Mouse (Mus musculus) urinary bladder, postnatal 25 days (tissue): ENCODE results near the gene Setd1a.
A peak's percentile ranks its signal among the peaks of the same experiment; 100 is the strongest.

Source experiments
- DNase-seq: peaks from one replicate; pipeline ENCODE4 v3.0.0; 2022; ENCODE audit warnings: low spot score

Gene Setd1a

DNA sequence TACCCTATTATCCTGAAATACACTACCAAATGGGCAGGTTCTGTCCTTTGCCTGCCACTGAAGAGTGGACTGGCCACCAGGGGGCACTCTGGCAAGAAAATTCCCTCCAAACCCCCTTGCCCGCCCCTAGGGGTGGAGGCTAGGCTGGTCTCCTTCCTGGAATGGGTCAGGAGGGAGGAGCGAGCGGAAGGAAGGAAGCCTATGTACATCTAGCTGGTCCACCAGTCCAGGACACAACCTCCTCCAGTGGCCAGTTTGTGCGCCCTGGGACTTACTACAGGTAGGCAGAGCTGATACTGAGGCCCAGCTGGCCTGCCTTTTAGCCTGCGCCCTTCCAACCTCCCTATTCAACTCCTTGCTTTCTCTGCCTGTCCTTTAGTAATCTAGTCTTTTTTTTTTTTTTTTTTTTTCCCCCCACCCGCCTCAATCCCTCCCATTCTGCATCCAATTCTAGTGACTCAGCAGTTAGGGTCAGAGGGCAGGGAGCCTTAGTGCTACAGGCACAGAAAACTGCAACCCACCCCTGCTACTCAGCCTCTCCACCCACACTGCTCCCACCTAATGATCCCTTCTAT lies 24.1 kb downstream of the Setd1a start, which contains the start of gene Hsd3b7:
TSS of gene Hsd3b7 (plus strand) at position 170 of the 575 bp plus-strand sequence.
- DNase-seq = peak; percentile 93

DNA sequence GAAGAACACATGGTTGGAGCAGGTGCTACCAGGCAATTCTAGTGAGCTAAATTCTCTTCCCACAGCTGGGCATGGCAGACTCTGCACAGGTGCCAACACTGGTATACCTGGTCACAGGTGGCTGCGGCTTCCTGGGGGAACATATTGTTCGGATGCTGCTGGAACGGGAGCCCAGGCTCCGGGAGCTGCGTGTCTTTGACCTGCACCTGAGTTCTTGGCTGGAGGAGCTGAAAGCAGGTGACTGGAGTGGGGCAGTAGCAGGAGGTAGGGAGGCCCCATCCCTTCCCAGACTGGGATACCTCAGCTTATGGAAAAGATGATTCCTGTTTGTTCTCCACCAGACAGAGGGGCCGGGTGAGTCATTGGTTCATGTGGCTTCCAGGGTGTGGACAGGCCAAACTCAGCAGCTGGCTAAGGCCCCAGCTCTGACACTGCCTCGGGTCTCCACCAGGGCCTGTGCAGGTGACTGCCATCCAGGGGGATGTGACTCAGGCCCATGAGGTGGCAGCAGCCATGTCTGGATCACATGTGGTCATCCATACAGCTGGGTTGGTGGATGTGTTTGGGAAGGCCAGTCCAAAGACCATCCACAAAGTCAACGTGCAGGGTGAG lies 24.6 kb downstream of the Setd1a start:
- DNase-seq = no peak

DNA sequence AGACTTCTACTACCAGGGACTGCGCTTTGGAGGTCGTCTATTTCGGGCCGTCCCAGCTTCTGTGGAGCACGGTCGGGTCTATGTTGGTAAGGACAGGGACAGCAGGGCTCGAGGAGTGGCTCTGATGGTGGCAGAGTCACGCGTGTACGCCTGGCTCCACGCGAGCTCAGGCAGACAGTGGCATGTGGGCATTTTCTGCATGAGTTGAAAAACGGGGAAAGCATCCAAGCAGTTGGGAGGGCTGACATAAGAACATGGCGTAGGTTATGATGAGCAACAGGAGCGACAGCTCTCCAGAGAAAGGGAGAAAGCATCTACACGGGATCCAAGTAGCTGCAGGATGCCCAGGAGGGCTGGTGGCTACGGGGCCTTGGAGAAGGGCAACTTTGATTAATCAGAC lies 25.8 kb downstream of the Setd1a start:
- no peak for DNase-seq

DNA sequence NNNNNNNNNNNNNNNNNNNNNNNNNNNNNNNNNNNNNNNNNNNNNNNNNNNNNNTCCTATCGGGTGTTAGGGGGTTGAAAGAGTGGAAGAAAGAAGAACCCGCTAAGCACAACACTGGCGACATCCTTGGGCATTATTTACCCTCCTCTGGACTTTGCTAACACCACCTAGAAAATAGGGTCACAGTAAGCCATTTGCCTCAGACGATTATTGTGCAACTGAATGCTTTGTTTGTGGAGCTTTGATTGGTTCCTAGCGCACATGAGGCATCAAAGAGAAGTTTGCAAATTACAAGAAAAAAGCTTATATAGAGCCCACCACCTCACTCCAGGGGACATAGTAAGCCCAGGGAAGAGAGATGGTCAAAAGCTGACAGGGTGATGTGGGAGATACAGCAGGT lies 32.4 kb downstream of the Setd1a start:
- DNase-seq = no peak

DNA sequence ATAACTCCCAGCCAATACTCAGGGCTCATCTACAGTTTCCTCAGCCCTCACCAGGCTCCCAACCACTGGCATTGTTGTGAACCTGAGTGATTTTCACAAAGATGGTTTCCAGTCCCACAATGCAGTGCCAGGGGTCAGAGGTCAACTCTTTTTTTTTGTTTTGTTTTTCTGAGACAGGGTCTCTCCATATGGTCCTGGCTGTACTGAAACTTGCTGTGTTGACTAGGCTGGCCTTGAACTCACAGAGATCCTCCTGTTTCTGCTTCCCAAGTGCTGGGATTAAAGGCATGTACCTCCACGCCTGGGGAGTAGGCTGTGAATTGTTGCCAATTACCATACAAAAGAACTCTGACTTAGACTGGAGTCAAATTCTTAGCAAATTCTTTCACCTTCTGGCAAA lies 33.4 kb downstream of the Setd1a start:
- no peak for DNase-seq

DNA sequence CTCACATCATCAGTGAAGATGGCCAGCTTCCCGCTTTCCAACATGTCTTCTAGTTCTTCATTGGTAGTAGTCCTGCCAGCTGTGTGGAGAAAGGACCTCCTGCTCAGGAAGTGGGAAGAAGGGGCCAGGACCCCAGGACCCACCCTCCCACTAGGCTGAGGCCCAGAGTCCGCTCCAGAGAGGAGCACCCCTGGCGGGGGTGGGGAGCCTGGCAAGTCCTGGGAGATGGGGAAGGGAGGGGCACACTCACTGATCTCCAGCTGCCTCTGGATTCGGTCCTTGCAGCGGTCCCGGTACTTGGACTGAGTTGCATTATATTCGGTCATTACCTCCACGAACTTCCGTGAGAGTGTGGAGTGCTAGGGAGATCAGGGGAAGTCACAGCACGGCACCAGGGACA lies 34.2 kb downstream of the Setd1a start:
- no peak for DNase-seq

DNA sequence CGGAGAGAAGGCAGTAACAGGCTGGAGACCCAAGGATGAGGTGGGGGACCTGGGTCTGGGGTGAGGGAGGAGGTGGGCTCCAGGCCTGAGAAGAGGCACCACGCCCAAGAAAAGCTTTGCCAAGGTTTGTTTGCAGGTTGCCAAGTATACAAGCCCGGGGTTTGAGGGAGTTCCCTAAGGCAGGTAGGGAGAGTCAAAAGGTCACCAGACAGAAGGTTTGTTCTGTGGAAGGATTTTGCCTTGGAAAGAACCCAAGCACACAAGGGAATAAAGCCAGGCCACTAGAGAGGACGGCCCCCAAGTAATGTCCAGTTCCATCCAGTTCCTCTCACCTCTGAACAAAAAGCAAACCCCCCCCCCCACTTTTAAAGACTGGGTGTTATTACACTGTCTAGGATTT lies 34.8 kb downstream of the Setd1a start:
- DNase-seq = no peak

DNA sequence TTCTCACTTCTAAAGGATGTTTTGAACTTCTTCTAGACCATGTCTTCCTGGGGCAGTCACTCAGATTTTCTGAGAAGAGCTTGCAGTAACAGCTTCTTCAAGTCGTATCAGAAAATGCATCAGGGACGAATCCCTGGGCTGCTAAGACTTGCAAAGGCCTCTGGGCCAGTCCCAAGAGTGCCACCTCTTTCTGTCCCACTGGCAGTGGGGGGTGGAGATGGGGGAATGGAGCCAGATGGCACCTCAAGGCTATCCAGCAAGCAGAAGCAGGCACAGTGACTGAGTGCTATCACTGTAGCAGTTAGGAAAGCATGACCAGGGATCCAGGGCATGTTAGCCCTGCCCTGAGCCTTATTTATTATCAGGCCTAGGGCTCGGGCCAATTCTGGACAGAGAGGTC lies 35.8 kb downstream of the Setd1a start:
- no peak for DNase-seq

DNA sequence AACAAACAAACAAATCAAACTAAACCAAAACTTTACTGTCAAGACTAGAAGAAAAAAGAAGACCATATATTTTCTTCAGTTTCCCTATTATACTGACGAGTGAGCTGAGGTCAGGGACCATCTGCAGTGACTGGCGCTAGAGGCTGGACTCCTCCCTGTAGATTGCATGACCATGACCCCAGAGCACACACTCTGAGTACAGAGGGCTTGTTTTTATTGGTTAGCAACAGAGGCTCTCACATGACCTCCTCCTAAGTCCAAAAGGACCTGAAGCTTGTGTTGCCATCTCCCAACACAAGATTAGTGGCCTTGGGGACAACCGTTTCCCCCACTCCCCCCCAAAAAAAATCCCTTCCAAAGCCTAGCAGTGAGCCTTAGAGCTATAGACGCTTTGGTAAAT lies 37.4 kb downstream of the Setd1a start:
- no peak for DNase-seq

DNA sequence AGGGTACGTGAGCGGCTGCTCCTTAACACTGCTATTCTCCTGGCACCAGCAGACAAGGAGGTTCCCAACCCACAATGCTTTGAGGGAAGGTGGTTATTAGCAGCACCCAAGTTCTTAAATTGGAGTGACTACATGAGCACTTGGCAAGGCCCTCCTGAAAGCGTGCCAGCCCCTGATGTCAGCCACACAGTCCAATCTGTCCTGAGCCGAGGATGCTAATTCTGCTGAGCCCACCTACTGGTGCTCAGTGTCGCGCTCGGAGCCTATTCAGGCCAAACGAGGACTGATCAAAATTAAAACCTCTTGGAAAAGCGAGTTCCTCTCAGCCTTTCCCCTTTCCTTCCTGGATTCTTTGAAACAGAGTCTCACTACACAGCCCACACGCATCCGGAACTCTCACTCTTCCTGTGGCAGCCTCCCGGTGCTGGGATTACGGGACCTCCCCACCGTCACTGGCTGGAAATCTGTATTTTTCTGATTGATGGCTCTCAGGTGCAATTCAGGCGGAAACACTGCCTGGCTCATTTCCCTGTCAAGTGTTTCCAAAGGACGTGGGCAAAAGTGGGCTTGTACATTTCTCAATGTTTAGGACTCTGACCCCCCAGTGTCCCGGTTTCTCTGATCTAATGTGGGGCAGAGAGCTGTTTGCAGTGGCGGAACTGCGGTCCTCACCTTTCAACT lies 37.9 kb downstream of the Setd1a start:
- peak; percentile 35 for DNase-seq

DNA sequence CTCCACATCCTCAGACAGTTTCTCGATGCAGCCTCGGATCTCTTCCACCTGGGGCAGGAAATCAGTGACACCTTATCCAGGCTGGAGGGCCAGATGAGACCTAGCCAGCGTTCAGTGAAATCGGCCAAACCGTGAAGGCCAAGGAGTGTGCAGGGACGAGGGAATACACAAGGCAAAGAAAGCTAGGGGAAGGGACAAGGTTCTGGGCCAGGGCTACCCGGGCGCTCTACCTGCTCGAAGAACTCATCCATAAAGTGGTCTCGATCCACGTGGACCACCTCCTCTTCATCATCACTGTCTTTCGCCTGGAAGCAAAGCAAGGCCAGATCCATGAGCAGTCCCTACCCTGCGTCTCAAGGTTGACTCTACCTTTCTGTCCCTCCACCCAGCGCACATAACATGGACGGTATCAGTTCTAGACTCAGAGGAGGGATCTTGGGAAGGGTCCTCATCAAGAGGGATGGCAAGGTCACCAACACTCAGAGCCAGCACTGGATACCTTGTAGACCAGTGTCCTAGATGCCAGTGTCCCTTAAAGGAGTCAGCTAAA lies 38.7 kb downstream of the Setd1a start:
- no peak for DNase-seq

DNA sequence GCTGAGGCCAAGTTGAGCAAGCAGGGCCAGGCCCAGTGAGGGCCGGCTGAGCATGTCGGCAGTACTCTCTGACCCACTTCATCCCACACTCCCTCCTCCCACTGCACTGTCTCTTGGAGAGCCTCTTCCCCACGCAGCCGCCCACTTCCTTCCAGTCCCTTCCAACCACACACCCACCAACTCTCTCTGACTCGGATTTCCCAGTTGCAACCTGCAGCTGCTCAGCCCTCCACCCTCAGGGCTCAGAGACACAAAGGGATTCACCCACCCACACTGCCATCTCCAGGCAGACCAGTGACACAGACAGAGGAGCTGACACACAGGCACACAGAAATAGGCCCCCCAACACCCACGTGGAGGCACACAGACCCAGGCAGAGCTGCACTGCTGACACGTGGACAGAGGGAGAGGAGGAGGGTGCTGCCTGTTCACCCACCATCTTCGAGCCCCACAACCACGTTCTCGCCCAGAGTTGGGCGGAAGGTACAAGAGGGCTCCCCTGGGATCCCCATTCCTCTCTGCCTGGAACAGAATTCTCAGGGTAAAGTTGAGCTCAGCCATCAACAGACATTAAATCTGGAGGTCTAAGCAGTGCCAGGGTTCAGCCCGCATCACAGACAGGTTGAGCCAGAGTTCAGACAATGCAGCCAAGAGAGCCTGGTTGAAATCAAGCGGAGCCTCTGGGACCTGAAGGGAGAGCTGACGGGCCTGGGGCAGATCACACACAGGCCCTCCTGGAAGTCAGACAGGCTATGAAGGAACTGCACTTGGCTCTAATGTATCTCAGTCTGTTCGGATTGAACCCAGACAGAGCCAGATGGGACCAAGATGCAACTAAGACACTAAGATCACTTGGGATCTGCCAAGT lies 39.7 kb downstream of the Setd1a start:
- peak; percentile 33 for DNase-seq

DNA sequence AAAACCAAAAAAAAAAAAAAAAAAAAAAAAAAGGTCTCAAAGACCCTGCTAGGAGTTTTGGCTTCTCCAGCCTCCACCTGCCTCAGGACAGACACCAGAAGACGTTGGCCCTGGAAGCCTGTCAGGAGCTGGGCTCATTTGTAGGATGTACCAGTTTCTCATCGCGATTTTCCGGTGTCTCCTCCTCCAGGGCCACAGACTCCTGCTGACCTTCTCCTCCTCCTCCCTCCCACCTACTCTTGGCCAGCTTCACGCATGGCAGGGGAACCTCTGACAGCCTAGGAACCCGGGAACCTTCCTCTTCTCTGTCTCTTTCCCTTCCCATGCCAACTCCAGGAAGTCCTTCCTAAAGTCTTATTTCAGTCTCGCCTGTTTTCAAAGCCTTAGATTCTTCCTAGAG lies 40.6 kb downstream of the Setd1a start:
- DNase-seq = no peak

DNA sequence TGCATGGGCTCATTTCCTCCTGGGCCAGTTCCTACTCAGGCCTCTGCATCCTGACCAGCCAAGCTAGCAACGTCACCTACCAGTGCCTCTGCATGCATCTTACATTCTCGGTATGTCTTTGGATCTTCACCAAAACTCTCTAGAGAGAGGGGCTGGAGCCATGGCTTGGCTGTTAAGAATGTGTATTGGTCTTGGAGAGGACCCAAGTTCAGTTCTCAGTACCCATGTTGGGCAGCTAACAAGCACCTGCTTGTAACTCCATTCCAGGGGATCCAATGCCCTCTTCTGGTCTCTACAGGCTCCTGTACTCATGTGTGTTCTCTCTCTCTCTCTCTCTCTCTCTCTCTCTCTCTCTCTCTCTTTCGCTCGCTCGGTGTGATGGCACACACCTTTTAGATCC lies 41.3 kb downstream of the Setd1a start:
- DNase-seq = no peak

DNA sequence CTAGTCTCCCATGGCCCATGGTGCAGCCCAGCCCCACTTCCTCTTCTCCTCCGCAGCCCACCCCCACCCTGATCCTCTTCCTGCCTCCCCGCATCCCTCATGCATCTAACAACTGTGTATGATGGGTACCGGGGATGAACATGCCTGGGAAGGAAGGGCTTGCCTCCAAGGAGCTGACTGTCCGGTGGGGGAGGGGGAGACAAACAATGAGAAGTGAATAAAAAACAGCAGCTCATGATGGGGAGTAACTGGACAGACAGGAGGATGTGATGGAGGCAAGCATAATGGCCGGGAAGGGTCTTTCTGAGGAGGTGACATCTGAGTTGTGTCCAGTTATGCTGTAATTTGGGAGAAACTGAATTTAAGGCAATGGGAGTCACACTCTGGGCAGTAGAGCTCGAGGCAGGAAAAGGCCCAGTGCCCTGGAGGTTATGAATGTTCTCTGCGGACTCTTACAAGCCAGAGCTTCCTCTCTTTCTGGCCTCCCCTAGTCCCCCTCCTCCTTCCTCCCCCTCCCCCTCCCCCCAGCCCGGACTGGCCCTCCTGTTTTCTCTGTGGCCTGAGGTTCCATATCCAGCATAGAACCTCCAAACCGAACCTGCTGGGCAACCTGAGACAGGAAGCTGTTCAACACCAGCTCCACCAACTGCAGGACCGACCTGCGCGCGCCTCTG lies 44.5 kb downstream of the Setd1a start:
- DNase-seq = no peak

DNA sequence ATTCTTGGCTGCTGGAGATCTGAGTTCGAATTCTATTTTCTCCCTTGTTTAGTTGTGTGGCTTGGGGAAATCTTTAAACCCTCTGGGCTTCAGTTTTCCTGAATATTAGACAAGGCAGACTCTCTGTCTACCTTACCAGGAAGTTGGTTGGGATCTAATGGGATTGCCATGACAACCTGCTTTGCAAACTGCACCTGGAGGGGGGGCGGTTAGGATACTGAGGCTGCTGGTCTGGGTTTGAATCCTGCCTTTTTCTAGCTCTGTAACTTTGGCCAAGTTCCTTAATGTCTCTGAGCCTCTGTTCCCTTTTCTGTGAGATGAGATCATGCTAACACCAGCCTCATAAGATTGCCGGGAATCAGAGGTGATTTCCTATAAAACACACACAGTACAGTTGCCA lies 46.0 kb downstream of the Setd1a start:
- no peak for DNase-seq

DNA sequence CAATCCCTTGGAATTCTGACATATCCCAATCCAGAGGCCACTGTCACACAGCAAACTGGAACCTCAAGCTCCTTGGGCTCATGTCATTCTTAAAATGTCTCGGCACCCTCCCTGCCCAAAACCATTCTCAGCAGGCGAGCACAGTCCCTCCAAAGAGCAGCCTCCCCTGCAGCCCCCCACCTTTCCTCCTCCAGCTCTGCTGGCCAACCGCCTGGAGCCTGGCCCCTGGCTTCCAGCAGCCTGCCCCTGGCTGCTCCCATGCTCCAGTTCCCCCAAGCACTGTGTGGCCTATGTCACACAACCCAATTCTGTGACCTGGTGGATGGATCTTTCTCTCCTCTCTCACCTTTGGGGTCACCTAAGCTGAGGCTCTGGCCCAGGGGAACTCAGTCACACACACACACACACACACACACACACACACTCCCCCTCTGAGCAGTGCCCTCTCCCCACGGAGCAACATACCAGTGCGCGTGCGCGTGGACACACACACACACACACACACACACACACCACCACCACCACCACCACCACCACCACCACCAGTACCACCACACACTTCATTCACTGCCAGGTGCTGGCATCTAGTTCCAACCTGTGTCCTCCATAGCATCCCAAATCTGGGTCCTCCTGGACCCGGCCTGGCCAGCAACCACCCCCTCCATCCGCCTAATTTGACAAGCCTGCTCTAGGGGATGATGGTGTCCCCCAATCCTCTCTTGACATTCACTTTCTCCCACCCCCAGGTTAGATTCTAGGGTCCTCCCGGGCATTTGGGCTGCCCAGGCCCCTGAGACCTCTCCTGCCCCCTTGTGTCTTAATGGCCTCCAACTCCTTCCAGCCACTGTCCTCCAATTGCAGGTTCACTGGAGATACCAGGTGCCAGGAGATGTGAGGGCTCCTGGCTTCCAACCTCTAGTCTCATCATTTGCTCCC lies 47.0 kb downstream of the Setd1a start:
- DNase-seq = no peak

DNA sequence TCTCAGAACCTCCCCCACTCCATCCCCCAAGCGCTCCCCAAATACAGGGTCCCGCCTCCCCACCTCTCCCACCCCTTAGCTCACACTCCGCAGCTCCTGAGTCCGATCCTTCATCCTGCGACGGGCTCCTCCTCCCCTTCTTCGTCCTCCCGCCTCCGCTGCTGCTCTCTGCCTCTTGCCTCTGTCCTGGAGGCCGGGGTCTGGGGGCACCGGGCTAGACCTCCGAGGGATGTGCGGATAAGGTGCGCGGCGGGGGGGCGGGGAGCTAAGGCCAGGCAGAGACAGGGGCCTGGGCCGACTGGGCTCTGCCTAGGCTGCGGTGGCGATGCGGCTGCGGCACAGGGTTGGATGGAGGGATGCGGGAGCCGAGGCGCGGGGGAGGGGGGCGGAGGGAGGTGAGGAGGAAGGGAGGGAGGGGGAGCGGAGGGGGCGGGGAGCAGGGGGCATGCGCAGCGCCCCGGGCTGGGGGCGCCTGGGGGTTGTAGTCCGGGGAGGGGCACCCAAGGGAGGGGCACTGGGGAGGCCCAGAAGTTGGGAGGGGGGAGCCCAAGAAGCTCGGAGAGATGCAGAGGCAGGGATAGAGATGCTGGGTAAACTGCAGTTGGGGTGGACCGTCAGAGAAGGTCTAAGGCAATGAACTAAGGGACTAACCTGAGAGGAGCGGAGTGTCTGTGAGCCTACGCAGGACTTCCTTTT lies 47.9 kb downstream of the Setd1a start, which contains the start of the genes Stx4a and Stx1b:
TSS of gene Stx4a (plus strand) at position 119 of the 696 bp plus-strand sequence.
TSS of gene Stx1b (minus strand) at position 374 of the 696 bp plus-strand sequence.
- DNase-seq = no peak

DNA sequence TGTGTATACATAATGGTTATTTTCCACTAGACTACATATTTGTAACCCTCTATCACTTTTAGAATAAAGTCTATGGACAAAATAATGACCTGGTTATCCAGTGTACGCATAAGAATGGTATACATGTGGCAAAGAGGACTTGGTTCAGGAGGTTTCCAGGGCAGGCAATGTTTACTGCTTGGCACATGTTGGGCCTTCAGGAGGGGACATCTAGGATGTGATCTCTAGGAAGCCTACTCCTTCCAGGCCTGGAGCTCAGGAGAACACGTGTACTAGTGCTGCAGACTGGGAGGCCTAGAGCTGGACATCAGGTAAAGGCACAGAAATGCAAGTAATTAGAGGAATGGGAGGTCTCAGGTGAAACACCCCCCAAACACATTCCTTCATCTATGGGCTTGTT lies 59.1 kb downstream of the Setd1a start:
- no peak for DNase-seq

DNA sequence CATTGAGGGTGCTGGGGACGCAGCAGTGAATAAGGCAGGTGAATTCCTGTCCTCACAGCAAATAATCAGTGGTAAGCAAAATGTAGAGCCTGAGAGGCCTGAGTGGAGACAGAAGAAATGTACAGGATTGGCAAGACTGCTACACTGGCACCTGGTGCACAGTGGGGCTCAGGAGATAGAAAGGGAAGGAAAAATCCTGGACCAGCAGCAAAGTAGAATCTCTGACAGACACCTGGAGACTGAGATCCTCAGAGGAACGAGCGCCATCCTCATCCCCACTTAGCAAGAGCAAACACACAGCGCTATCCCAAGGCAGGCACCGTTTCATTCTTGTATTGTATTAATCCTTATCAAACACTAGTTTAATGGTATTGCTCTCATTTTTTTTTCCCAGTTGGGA lies 61.0 kb downstream of the Setd1a start:
- DNase-seq = no peak
